Mouse (Mus musculus): ENCODE results near the gene Gm47995.
A peak's percentile ranks its signal among the peaks of the same experiment; 100 is the strongest.
"Not testable (repeated sequence)": the region's sequence is repeated elsewhere in the genome, so short reads cannot be mapped to it uniquely, and the experiment has no call there.

The Gm47995 gene

GRCm38 (mm10) chr1:151186879-151187424, 11.3 kb upstream of the Gm47995 start:
- DNase-seq, result not testable (repeated sequence)

GRCm38 (mm10) chr1:151188469-151188868, 9.8 kb upstream of the Gm47995 start:
- no peak for DNase-seq

- DNase-seq, result not testable (repeated sequence)
Measured at GRCm38 (mm10) chr1:151192075-151192474, 6.2 kb upstream of the Gm47995 start, which contains the start of gene Gm8947. TSS of gene Gm8947 (plus strand) at chr1:151192376.

GRCm38 (mm10) chr1:151192739-151193138, 5.5 kb upstream of the Gm47995 start:
- not testable (repeated sequence) for DNase-seq

GRCm38 (mm10) chr1:151195986-151196385, 2.3 kb upstream of the Gm47995 start:
- DNase-seq, result not testable (repeated sequence)

GRCm38 (mm10) chr1:151196690-151197089, 1.6 kb upstream of the Gm47995 start:
- DNase-seq, result not testable (repeated sequence)

- DNase-seq, result not testable (repeated sequence)
Measured at GRCm38 (mm10) chr1:151200620-151201019, 2.4 kb downstream of the Gm47995 start.

- not testable (repeated sequence) for DNase-seq
Measured at GRCm38 (mm10) chr1:151202771-151203170, 4.5 kb downstream of the Gm47995 start.

- DNase-seq, result not testable (repeated sequence)
Measured at GRCm38 (mm10) chr1:151203818-151204217, 5.6 kb downstream of the Gm47995 start, which contains the start of gene 3110040M04Rik. TSS of gene 3110040M04Rik (plus strand) at chr1:151204121.

GRCm38 (mm10) chr1:151208493-151208892, 10.2 kb downstream of the Gm47995 start:
- not testable (repeated sequence) for DNase-seq

GRCm38 (mm10) chr1:151208944-151209343, 10.7 kb downstream of the Gm47995 start:
- DNase-seq, result not testable (repeated sequence)

- peak; percentile 18 to 23 for DNase-seq
Measured at GRCm38 (mm10) chr1:151209824-151210355, 11.6 kb downstream of the Gm47995 start, which contains the start of gene Gm47996. TSS of gene Gm47996 (plus strand) at chr1:151210131.

GRCm38 (mm10) chr1:151211666-151212065, 13.4 kb downstream of the Gm47995 start:
- not testable (repeated sequence) for DNase-seq

GRCm38 (mm10) chr1:151214862-151215261, 16.6 kb downstream of the Gm47995 start:
- no peak for DNase-seq

GRCm38 (mm10) chr1:151215985-151216384, 17.7 kb downstream of the Gm47995 start:
- DNase-seq, result no peak

GRCm38 (mm10) chr1:151216417-151216816, 18.2 kb downstream of the Gm47995 start:
- DNase-seq, result no peak

GRCm38 (mm10) chr1:151219045-151219444, 20.8 kb downstream of the Gm47995 start:
- DNase-seq, result no peak

GRCm38 (mm10) chr1:151220098-151220497, 21.9 kb downstream of the Gm47995 start:
- no peak for DNase-seq

GRCm38 (mm10) chr1:151222561-151223267, 24.5 kb downstream of the Gm47995 start:
- DNase-seq, result no peak

- no peak for DNase-seq
Measured at GRCm38 (mm10) chr1:151223377-151223776, 25.1 kb downstream of the Gm47995 start.

GRCm38 (mm10) chr1:151224536-151224935, 26.3 kb downstream of the Gm47995 start:
- no peak for DNase-seq

- DNase-seq, result no peak
Measured at GRCm38 (mm10) chr1:151227506-151227905, 29.3 kb downstream of the Gm47995 start.

GRCm38 (mm10) chr1:151228320-151228989, 30.2 kb downstream of the Gm47995 start:
- DNase-seq, result no peak
